32 mouse cellular contexts compared by ENCODE assay signal in genomic region chr13:60895406-60896160, GRCm38 (mm10). TPM values are rescaled to one million over a fixed set of nuclear protein-coding genes. Genes with fewer than 3 reads are reported as not detected.
DNase-seq lines count a peak whose midpoint lies in the region; ATAC-seq and TF ChIP-seq lines count a peak whose summit lies in the region.
"Had no signal": no experiment of that assay in that cellular context is flagged by ENCODE, and none has a peak within 500 bp of the region (broad histone marks: within the 10 kb centered on the region; RNA-seq: fewer than 3 reads in every experiment).

No protein-coding gene starts in this region.

- no peaks in the 10 kb centered on the region for H3K36me3 ChIP-seq in liver, adult 2 months (ENCODE audit: control insufficient read depth, insufficient read depth, low read length)
- H3K36me3 ChIP-seq in liver, embryonic 11.5 days (ENCODE audit: control insufficient read depth, insufficient read depth, low read length) = no peaks in the 10 kb centered on the region
- H3K36me3 ChIP-seq in hindbrain, postnatal 0 days (ENCODE audit: insufficient read depth, low read length) = no peaks in the 10 kb centered on the region
- H3K36me3 ChIP-seq: embryonic facial prominence, embryonic 10.5 days; embryonic facial prominence, embryonic 13.5 days; forebrain, embryonic 12.5 days; forebrain, embryonic 15.5 days; heart, embryonic 13.5 days; hindbrain, embryonic 12.5 days; hindbrain, embryonic 15.5 days; intestine, embryonic 15.5 days had no signal

- H3K27ac ChIP-seq in liver, adult 2 months (replicated peaks; ENCODE audit: insufficient read depth, low read depth, low read length) = no peak overlapping the region
- no peak overlapping the region for H3K27ac ChIP-seq in liver, embryonic 11.5 days (ENCODE audit: low read depth, low read length)
- H3K27ac ChIP-seq in hindbrain, postnatal 0 days = no peak overlapping the region
- H3K27ac ChIP-seq: embryonic facial prominence, embryonic 10.5 days; embryonic facial prominence, embryonic 13.5 days; forebrain, embryonic 12.5 days; forebrain, embryonic 15.5 days; heart, embryonic 13.5 days; hindbrain, embryonic 12.5 days; hindbrain, embryonic 15.5 days; intestine, embryonic 15.5 days had no signal

- no peak overlapping the region for H3K4me2 ChIP-seq in liver, embryonic 11.5 days
- H3K4me2 ChIP-seq in hindbrain, postnatal 0 days (ENCODE audit: low read depth, low read length) = no peak overlapping the region
- H3K4me2 ChIP-seq: embryonic facial prominence, embryonic 13.5 days; forebrain, embryonic 12.5 days; forebrain, embryonic 15.5 days; heart, embryonic 13.5 days; hindbrain, embryonic 12.5 days; hindbrain, embryonic 15.5 days; intestine, embryonic 15.5 days had no signal

- no peak overlapping the region for H3K4me3 ChIP-seq in liver, adult 2 months (ENCODE audit: insufficient read depth, low read depth, low read length)
- H3K4me3 ChIP-seq in liver, embryonic 11.5 days (ENCODE audit: low read depth, low read length) = no peak overlapping the region
- no peak overlapping the region for H3K4me3 ChIP-seq in hindbrain, postnatal 0 days (ENCODE audit: low read length)
- H3K4me3 ChIP-seq: embryonic facial prominence, embryonic 10.5 days; embryonic facial prominence, embryonic 13.5 days; erythroblast, embryonic 14.5 days; forebrain, embryonic 12.5 days; forebrain, embryonic 15.5 days; heart, embryonic 13.5 days; hindbrain, embryonic 12.5 days; hindbrain, embryonic 15.5 days; intestine, embryonic 15.5 days had no signal

- H3K27me3 ChIP-seq in liver, adult 2 months (ENCODE audit: control insufficient read depth, insufficient read depth, low read length) = no peaks in the 10 kb centered on the region
- no peaks in the 10 kb centered on the region for H3K27me3 ChIP-seq in liver, embryonic 11.5 days (replicated peaks; ENCODE audit: control insufficient read depth, insufficient read depth, low read length)
- H3K27me3 ChIP-seq in hindbrain, postnatal 0 days (ENCODE audit: insufficient read depth, low read length) = no peaks in the 10 kb centered on the region
- H3K27me3 ChIP-seq: embryonic facial prominence, embryonic 13.5 days; forebrain, embryonic 12.5 days; forebrain, embryonic 15.5 days; heart, embryonic 13.5 days; hindbrain, embryonic 12.5 days; hindbrain, embryonic 15.5 days; intestine, embryonic 15.5 days had no signal

- H3K9me3 ChIP-seq in liver, embryonic 11.5 days (ENCODE audit: control insufficient read depth, low read length) = no peaks in the 10 kb centered on the region
- no peaks in the 10 kb centered on the region for H3K9me3 ChIP-seq in hindbrain, postnatal 0 days (ENCODE audit: low read length)
- H3K9me3 ChIP-seq: embryonic facial prominence, embryonic 13.5 days; forebrain, embryonic 12.5 days; hindbrain, embryonic 15.5 days; intestine, embryonic 15.5 days had no signal

- H3K79me2 ChIP-seq in liver, adult 2 months (ENCODE audit: control insufficient read depth, insufficient read depth, low read length) = no peaks in the 10 kb centered on the region

- TF ChIP-seq POLR2A in liver, adult 2 months (IDR thresholded peaks at IDR 0.05; ENCODE audit: extremely low read depth, insufficient read depth, low read length) = no peak

- no peak for ATAC-seq in liver, embryonic 11.5 days (replicated peaks; ENCODE audit: low FRiP score)
- ATAC-seq in megakaryocyte, adult 5-6 weeks (ENCODE audit: poor library complexity, severe bottlenecking) = peak; percentile 29
- no peak for ATAC-seq in hindbrain, postnatal 0 days
- ATAC-seq: CD4-positive, CD25-positive, alpha-beta regulatory T cell, adult 4 months; forebrain, embryonic 15.5 days; intestine, embryonic 15.5 days had no signal

- H3K4me1 ChIP-seq in liver, adult 2 months (ENCODE audit: control insufficient read depth, insufficient read depth, low read length) = no peaks in the 10 kb centered on the region
- no peaks in the 10 kb centered on the region for H3K4me1 ChIP-seq in liver, embryonic 11.5 days (replicated peaks; ENCODE audit: control insufficient read depth, insufficient read depth, low read length)
- no peaks in the 10 kb centered on the region for H3K4me1 ChIP-seq in hindbrain, postnatal 0 days (ENCODE audit: insufficient read depth, low read length)
- H3K4me1 ChIP-seq: embryonic facial prominence, embryonic 10.5 days; embryonic facial prominence, embryonic 13.5 days; forebrain, embryonic 12.5 days; forebrain, embryonic 15.5 days; heart, embryonic 13.5 days; hindbrain, embryonic 12.5 days; hindbrain, embryonic 15.5 days; intestine, embryonic 15.5 days had no signal

- H3K9ac ChIP-seq in liver, adult 2 months (ENCODE audit: low read depth, low read length) = no peak overlapping the region
- H3K9ac ChIP-seq in liver, embryonic 11.5 days (ENCODE audit: low read depth, low read length) = no peak overlapping the region
- no peak overlapping the region for H3K9ac ChIP-seq in hindbrain, postnatal 0 days (replicated peaks; ENCODE audit: low read length)
- H3K9ac ChIP-seq: embryonic facial prominence, embryonic 13.5 days; forebrain, embryonic 12.5 days; forebrain, embryonic 15.5 days; heart, embryonic 13.5 days; hindbrain, embryonic 12.5 days; hindbrain, embryonic 15.5 days; intestine, embryonic 15.5 days had no signal

- TF ChIP-seq CTCF in liver, adult 2 months (IDR thresholded peaks at IDR 0.05; ENCODE audit: low read depth, low read length) = no peak
- TF ChIP-seq CTCF in hindbrain, postnatal 0 days (IDR thresholded peaks at IDR 0.05; ENCODE audit: low read depth) = no peak

- DNase-seq in liver, adult 2 months (ENCODE audit: extremely low read depth, low read depth, low spot score) = peak; percentile 16
- DNase-seq in liver, embryonic 11.5 days (ENCODE audit: low spot score) = no peak
- DNase-seq in natural killer cell, adult 2 months (ENCODE audit: low spot score in 2 of 2) = peak; percentile 20 to 54
- no peak for DNase-seq in hindbrain, postnatal 0 days (ENCODE audit: low spot score)
- DNase-seq in adipocyte (ENCODE audit: low spot score) = no peak
- DNase-seq: adrenal gland, adult 8-10 months; adrenal gland, postnatal 25 days; cerebellum, adult 18-20 months; cerebellum, adult 9-10 months; cerebellum, postnatal 14 days; embryo, embryonic 11 days; gastrocnemius, postnatal 10 days; heart, postnatal 14 days; kidney, adult 11 months had no signal

RNA-seq across cellular contexts. Expression of gene Gm49392, which starts 1.1 kb away (rescaled TPM):
- total RNA-seq in liver, adult 2 months (2014; rRNA removed) = 0.60 TPM in 1 of 2 replicates, not detected in the other
- polyA plus RNA-seq in liver, adult 2 months (2012; rRNA removed) = not detected in 2 replicates
- 0.16 and 0.34 TPM in 2 replicates for polyA plus RNA-seq in liver, embryonic 11.5 days (2014; fragmentation: Nextera tagmentation; extraction: Ambion mirVana)
- not detected in 2 replicates for total RNA-seq in megakaryocyte, adult 5-6 weeks (2015)
- total RNA-seq in megakaryocyte, adult 5-6 weeks (2017) = 0.61 TPM in 1 of 2 replicates, not detected in the other
- total RNA-seq in hindbrain, postnatal 0 days (2014; rRNA removed) = not detected in 2 replicates
- 0.33 TPM in 1 of 2 replicates, not detected in the other for polyA plus RNA-seq in hindbrain, postnatal 0 days (2015; fragmentation: Nextera tagmentation; extraction: Ambion mirVana)
- total RNA-seq: adrenal gland, postnatal 25 days; MEL had no signal
- polyA plus RNA-seq: CD4-positive, CD25-positive, alpha-beta regulatory T cell, adult 4 months; embryonic facial prominence, embryonic 10.5 days; embryonic facial prominence, embryonic 13.5 days; erythroblast, embryonic 14.5 days; forebrain, embryonic 12.5 days; forebrain, embryonic 15.5 days; hindbrain, embryonic 12.5 days; intestine, embryonic 15.5 days had no signal

RNA-seq across cellular contexts. Expression of gene Ctla2b, which starts 1.7 kb away (rescaled TPM):
- 6.4 and 11.4 TPM in 2 replicates for total RNA-seq in liver, adult 2 months (2014; rRNA removed)
- 0.72 and 2.2 TPM in 2 replicates for polyA plus RNA-seq in liver, adult 2 months (2012; rRNA removed)
- polyA plus RNA-seq in liver, embryonic 11.5 days (2014; fragmentation: Nextera tagmentation; extraction: Ambion mirVana) = 7.2 and 7.8 TPM in 2 replicates
- 1.7 and 3.0 TPM in 2 replicates for total RNA-seq in megakaryocyte, adult 5-6 weeks (2015)
- total RNA-seq in megakaryocyte, adult 5-6 weeks (2017) = 1.7 and 2.1 TPM in 2 replicates
- 0.84 and 4.3 TPM in 2 replicates for total RNA-seq in hindbrain, postnatal 0 days (2014; rRNA removed)
- polyA plus RNA-seq in hindbrain, postnatal 0 days (2015; fragmentation: Nextera tagmentation; extraction: Ambion mirVana) = 0.86 and 1.3 TPM in 2 replicates
- total RNA-seq: MEL had no signal
- polyA plus RNA-seq: erythroblast, embryonic 14.5 days had no signal

RNA-seq across cellular contexts. Expression of gene Tpbpb, which starts 9.1 kb away (rescaled TPM):
- not detected in 2 replicates for total RNA-seq in liver, adult 2 months (2014; rRNA removed)
- not detected in 2 replicates for polyA plus RNA-seq in liver, adult 2 months (2012; rRNA removed)
- not detected in 2 replicates for polyA plus RNA-seq in liver, embryonic 11.5 days (2014; fragmentation: Nextera tagmentation; extraction: Ambion mirVana)
- not detected in 2 replicates for total RNA-seq in megakaryocyte, adult 5-6 weeks (2015)
- not detected in 2 replicates for total RNA-seq in megakaryocyte, adult 5-6 weeks (2017)
- not detected in 2 replicates for total RNA-seq in hindbrain, postnatal 0 days (2014; rRNA removed)
- polyA plus RNA-seq in hindbrain, postnatal 0 days (2015; fragmentation: Nextera tagmentation; extraction: Ambion mirVana) = not detected in 2 replicates
- total RNA-seq: adrenal gland, adult 8-10 months; adrenal gland, postnatal 25 days; gastrocnemius, adult 18-20 months; gastrocnemius, postnatal 10 days; gastrocnemius, postnatal 4 days; heart, adult 18-20 months; heart, postnatal 14 days; hematopoietic stem cell, adult 5-6 weeks; MEL had no signal
- polyA plus RNA-seq: C2C12; CD4-positive, CD25-positive, alpha-beta regulatory T cell, adult 4 months; embryonic facial prominence, embryonic 10.5 days; embryonic facial prominence, embryonic 13.5 days; erythroblast, embryonic 14.5 days; forebrain, embryonic 12.5 days; forebrain, embryonic 15.5 days; heart, embryonic 13.5 days; heart, embryonic 16.5 days; hindbrain, embryonic 12.5 days; hindbrain, embryonic 15.5 days; intestine, embryonic 15.5 days had no signal

RNA-seq across cellular contexts. Expression of gene 4930486L24Rik, which starts 31.3 kb away (rescaled TPM):
- total RNA-seq in liver, adult 2 months (2014; rRNA removed) = 0.46 TPM in 1 of 2 replicates, not detected in the other
- polyA plus RNA-seq in liver, adult 2 months (2012; rRNA removed) = not detected in 2 replicates
- 0.18 TPM in 1 of 2 replicates, not detected in the other for polyA plus RNA-seq in liver, embryonic 11.5 days (2014; fragmentation: Nextera tagmentation; extraction: Ambion mirVana)
- total RNA-seq in megakaryocyte, adult 5-6 weeks (2015) = 0.16 and 0.30 TPM in 2 replicates
- 0.22 TPM in 1 of 2 replicates, not detected in the other for total RNA-seq in megakaryocyte, adult 5-6 weeks (2017)
- 0.68 TPM in 1 of 2 replicates, not detected in the other for total RNA-seq in hindbrain, postnatal 0 days (2014; rRNA removed)
- 0.14 TPM in 1 of 2 replicates, not detected in the other for polyA plus RNA-seq in hindbrain, postnatal 0 days (2015; fragmentation: Nextera tagmentation; extraction: Ambion mirVana)
- total RNA-seq: gastrocnemius, adult 18-20 months; gastrocnemius, postnatal 4 days; hematopoietic stem cell, adult 5-6 weeks; MEL had no signal
- polyA plus RNA-seq: erythroblast, embryonic 14.5 days; forebrain, embryonic 12.5 days; heart, embryonic 13.5 days; heart, embryonic 16.5 days; hindbrain, embryonic 15.5 days; intestine, embryonic 15.5 days had no signal

RNA-seq across cellular contexts. Expression of gene Gm49393, which starts 39.8 kb away (rescaled TPM):
- not detected in 2 replicates for total RNA-seq in liver, adult 2 months (2014; rRNA removed)
- polyA plus RNA-seq in liver, adult 2 months (2012; rRNA removed) = not detected in 2 replicates
- polyA plus RNA-seq in liver, embryonic 11.5 days (2014; fragmentation: Nextera tagmentation; extraction: Ambion mirVana) = not detected in 2 replicates
- total RNA-seq in megakaryocyte, adult 5-6 weeks (2015) = not detected in 2 replicates
- total RNA-seq in megakaryocyte, adult 5-6 weeks (2017) = not detected in 2 replicates
- total RNA-seq in hindbrain, postnatal 0 days (2014; rRNA removed) = not detected in 2 replicates
- polyA plus RNA-seq in hindbrain, postnatal 0 days (2015; fragmentation: Nextera tagmentation; extraction: Ambion mirVana) = not detected in 2 replicates
- total RNA-seq: adrenal gland, adult 8-10 months; gastrocnemius, adult 18-20 months; gastrocnemius, postnatal 10 days; gastrocnemius, postnatal 4 days; heart, postnatal 14 days; hematopoietic stem cell, adult 5-6 weeks; MEL had no signal
- polyA plus RNA-seq: C2C12; CD4-positive, CD25-positive, alpha-beta regulatory T cell, adult 4 months; embryonic facial prominence, embryonic 10.5 days; embryonic facial prominence, embryonic 13.5 days; erythroblast, embryonic 14.5 days; forebrain, embryonic 12.5 days; forebrain, embryonic 15.5 days; heart, embryonic 13.5 days; heart, embryonic 16.5 days; hindbrain, embryonic 12.5 days; hindbrain, embryonic 15.5 days; intestine, embryonic 15.5 days had no signal

Comparison
In these comparisons a context has a peak if more than half of its experiments do, and no peak if none do; other contexts are left out.
1. DNase-seq: peak in liver, adult 2 months (single experiment) and natural killer cell, adult 2 months (2 of 2); none in liver, embryonic 11.5 days (single experiment), hindbrain, postnatal 0 days (single experiment) and adipocyte (single experiment).